Mouse (Mus musculus): Measurements from ENCODE around the gene 9130204L05Rik.

The 9130204L05Rik gene

DNA sequence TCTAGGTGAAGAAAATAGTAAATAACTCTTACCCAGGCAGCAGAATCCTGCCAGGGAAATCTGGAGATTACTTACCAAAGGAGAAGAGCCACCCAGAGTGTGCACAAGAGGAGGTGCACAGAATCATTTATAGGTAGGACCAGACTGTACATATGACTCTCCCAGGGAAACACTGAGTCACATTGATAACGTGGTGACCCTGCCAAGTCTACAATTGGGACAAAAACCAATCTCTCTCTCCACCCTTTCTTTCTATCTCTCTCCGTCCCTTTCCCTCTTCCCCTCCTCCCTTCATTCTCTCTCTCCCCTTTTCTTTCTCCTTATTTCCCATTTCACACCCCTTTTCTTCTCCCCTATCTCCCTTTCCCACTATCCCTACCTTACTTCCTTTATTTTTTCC is at the start of gene 9130204L05Rik:
TSS of gene 9130204L05Rik (minus strand) at position 101 of the 400 bp plus-strand sequence.
- in situ Hi-C loops (cut with MboI, MseI): no loop called here

DNA sequence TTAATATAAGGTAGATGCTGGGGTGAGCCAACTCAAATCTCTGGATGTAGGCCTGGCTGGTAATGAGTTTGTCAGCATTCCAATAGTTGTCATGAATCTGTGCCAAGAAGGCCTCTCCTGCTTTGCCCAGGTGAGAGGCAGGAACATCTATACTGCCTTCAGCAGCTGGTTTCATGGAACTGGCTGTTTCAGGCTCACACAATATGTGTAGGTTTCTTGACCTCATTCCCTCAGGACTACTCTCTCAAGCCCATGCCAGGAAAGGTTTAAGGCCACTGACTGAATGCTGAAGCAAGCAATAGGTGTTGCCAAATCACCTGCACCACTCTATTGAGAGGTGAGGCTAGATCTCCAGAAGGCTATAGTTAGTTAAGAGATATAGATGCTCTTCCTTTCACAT is 18.1 kb upstream of the 9130204L05Rik start:
- in situ Hi-C loops (cut with MboI, MseI): no loop called here

DNA sequence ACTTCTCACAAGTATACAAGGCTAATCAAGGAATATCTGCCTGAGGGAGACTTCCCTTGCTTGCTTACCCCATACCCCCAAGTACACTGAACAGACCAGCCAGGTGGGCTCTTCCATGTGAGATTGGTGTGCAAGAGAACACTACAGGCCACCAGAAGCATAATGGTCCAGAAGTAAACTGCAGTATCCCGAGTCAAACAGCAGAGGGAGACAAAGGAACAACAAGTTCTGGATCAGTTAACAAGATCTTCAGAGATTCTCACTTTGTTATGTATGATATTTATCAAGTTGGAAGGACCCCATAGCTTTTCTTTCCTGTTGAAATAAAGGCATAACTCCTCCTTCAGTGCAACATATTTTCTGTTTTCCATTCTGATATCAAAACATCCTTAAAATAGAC is 31.4 kb downstream of the 9130204L05Rik start:
- in situ Hi-C loops (cut with MboI, MseI): no loop called here

DNA sequence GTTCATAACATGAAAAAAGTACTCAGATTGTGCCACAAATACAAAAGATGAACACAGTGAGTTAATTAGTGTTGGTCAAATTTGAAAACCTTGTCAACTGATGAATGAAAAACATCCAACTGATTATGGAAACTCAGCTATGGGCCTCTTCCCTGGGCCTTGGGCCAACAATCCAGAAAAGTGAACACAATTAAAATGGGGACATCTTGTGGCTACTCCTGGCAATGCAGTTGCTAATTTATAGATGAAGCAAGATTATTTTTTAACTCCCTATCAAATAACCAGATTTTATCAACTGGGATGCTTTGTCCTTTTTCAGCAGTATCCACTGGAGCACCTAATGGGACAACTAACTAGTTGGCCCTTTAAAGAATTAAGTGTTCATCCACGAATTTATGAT is 37.9 kb downstream of the 9130204L05Rik start:
- in situ Hi-C loops (cut with MboI, MseI): no loop called here

All from T-helper 1 cell (primary cell).